Mouse (Mus musculus): ENCODE measurements around the gene Irf9.

- TF ChIP-seq CTCF (conservative IDR thresholded peaks at IDR 0.05; ENCODE audit: insufficient read depth, insufficient read length, low read depth, low read length) (no peak), POLR2A (IDR thresholded peaks at IDR 0.05; ENCODE audit: low read depth, low read length) (no peak)
These were observed 14.1 kb upstream of the Irf9 start for GRCm38 (mm10) chr14:55589271-55589670.
